Mouse (Mus musculus) cerebellum, adult 2 months (tissue): ENCODE data around the gene Taar8b. TPM values are rescaled to one million over a fixed set of nuclear protein-coding genes. Genes with fewer than 3 reads are reported as not detected.

ENCODE experiments used
- DNase-seq, 2 experiments: peaks; one replicate each; pipeline ENCODE4 v3.0.0; 2021
- H3K27ac ChIP-seq: fragments of 200-500 bp; 2 replicates; pipeline ENCODE4 v1.5.1; 2012; ENCODE audit warnings: low read length, control low read depth, inconsistent platforms; ENCODE audit not compliant: insufficient read depth
- H3K27me3 ChIP-seq: fragments of 200-500 bp; 2 replicates; pipeline ENCODE4 v1.6.1; 2012; ENCODE audit warnings: inconsistent platforms, mild to moderate bottlenecking, low read length, moderate library complexity; ENCODE audit not compliant: control insufficient read depth, insufficient read depth
- H3K4me1 ChIP-seq: fragments of 200-500 bp; 2 replicates; pipeline ENCODE4 v1.6.1; 2011; ENCODE audit warnings: low read length; ENCODE audit not compliant: control insufficient read depth, insufficient read depth
- H3K4me3 ChIP-seq: fragments of 200-500 bp; replicated peaks from 2 replicates; pipeline ENCODE3; 2011; ENCODE audit warnings: mild to moderate bottlenecking, low read depth, low read length, control low read depth; ENCODE audit not compliant: insufficient read depth
- CTCF ChIP-seq: fragments of 200-500 bp; IDR thresholded peaks from 2 replicates; pipeline ENCODE4 v1.5.1; 2011; ENCODE audit warnings: low read depth, mild to moderate bottlenecking, control low read depth, low read length, moderate library complexity, borderline replicate concordance; ENCODE audit not compliant: insufficient read depth
- POLR2A ChIP-seq: fragments of 200-500 bp; IDR thresholded peaks from 2 replicates; pipeline ENCODE4 v1.6.1; 2011; ENCODE audit warnings: low read length, control low read depth, borderline replicate concordance; ENCODE audit not compliant: insufficient read depth
- WGBS: fragments of 180-500 bp; shearing (Covaris S2); methylation state at CpG from one replicate; pipeline ENCODE4 v1.1.7; 2018; 5-methylcytosine and 5-hydroxymethylcytosine counted together
- polyA plus RNA-seq: library from polyadenylated mRNA; depleted of rRNA; stranded (reverse); fragments of >200 nt; gene quantifications from 2 replicates; pipeline ENCODE4 v1.2.3, GENCODE M21; 2012; rRNA removed

Gene Taar8b
- polyA plus RNA-seq, 1 experiment: not detected

DNA sequence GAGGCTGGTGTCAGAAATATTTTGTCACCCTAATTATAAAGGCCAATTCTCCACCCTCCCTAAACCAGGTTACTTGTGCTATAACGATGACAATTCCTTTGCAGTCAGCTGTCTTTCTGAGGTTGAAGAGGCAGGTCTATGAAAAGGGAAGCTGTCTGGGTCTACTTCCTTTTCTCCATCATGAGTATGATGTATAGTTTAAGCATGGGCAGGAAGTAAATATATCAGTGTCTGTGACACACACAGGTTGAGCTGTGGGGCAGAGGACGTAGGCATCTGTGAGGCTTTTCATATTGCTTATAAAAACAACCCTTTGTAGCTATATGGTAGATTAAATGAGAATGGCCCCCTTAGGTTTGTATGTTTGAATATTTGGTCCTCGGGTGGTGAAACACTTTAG lies 33.1 kb downstream of the Taar8b start:
- TF ChIP-seq CTCF (no peak), POLR2A (no peak)
- H3K4me1 ChIP-seq: no peaks in the 10 kb centered on the region
- H3K27me3 ChIP-seq: no peaks in the 10 kb centered on the region
- no peak overlapping the region for H3K27ac ChIP-seq
- WGBS: 90% methylated on average over 3 of the region's 3 CpGs
- no peak overlapping the region for H3K4me3 ChIP-seq
- no peak for DNase-seq

DNA sequence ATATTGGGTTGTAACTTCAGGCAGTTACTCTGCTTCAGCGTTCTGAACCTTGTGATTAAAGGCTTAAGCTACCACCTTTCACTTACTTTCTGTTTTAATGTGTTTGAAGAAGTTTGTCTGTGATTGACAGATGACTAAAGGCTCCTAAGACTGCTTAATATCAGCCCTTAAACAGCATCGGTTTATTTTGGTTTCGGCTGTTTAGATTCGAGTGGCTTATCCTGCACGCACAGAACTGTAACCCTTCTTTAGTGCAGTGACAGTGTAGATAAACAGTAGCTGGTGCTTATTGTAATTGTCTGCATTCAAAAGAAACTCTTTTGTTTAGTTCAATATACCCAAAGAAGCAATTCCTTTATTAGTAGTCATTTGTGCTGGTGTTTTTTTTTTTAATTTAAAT lies 40.1 kb downstream of the Taar8b start:
- H3K27me3 ChIP-seq: no peaks in the 10 kb centered on the region
- 89% methylated on average over 5 of the region's 5 CpGs for WGBS
- 0 out of 2 replicates have a peak, but pooled peaks cover 4% of the 10 kb centered on the region for H3K4me1 ChIP-seq
- DNase-seq: no peak
- TF ChIP-seq POLR2A: no peak
- no peak for TF ChIP-seq CTCF
- H3K27ac ChIP-seq: no peak overlapping the region
- H3K4me3 ChIP-seq: no peak overlapping the region

DNA sequence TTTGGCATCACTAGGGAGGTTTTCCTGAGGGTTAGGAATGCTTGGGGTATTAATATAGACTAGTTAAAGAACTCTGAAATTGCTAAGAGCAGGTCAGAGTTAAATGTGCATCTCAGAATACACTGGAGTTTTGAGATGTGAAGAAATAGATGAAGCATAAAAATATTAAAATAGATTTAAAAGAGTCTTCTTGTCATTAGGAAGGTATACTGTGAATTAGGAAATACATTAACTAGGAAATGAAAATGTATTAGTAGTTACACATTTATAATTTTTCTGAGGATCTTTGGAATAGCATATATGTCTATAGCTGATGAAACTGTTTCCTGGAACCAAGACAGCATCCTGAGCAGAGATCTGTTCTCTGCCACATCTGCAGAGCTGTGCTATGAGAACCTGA lies 42.9 kb downstream of the Taar8b start, which contains the start of gene Taar7f:
TSS of gene Taar7f (plus strand) at position 301 of the 400 bp plus-strand sequence.
- TF ChIP-seq POLR2A: no peak
- no peak for TF ChIP-seq CTCF
- H3K27ac ChIP-seq: no peak within 1 kb of the TSS

More for the DNA sequence above, 42.9 kb downstream of the Taar8b start, which contains the start of gene Taar7f:
- DNase-seq: no peak
- Histone ChIP-seq H3K4me3 (no peak within 1 kb of the TSS), H3K27me3 (no peaks in the 10 kb centered on the region), H3K4me1 (0 out of 2 replicates have a peak, but pooled peaks cover 4% of the 10 kb centered on the region)

Other genes starting within 250 kb of the Taar8b start
- 0.05 TPM in 1 of 2 replicates, not detected in the other for gene Vnn3, start 240.8 kb downstream of the Taar8b start, polyA plus RNA-seq
- 0.05 and 0.11 TPM in 2 replicates for gene Vnn1, start 197.6 kb downstream of the Taar8b start, polyA plus RNA-seq
- not detected in 2 replicates for gene Taar1, start 171.9 kb downstream of the Taar8b start, polyA plus RNA-seq
- not detected in 2 replicates for gene Taar2, start 153.7 kb downstream of the Taar8b start, polyA plus RNA-seq
- not detected in 2 replicates for gene Taar3, start 142.7 kb downstream of the Taar8b start, polyA plus RNA-seq
- gene Taar4, start 131.8 kb downstream of the Taar8b start, polyA plus RNA-seq: not detected in 2 replicates
- not detected in 2 replicates for gene Taar5, start 121.6 kb downstream of the Taar8b start, polyA plus RNA-seq
- gene Taar6, start 106.6 kb downstream of the Taar8b start, polyA plus RNA-seq: not detected in 2 replicates
- gene Taar7a, start 98.8 kb downstream of the Taar8b start, polyA plus RNA-seq: not detected in 2 replicates
- gene Taar7b, start 92.4 kb downstream of the Taar8b start, polyA plus RNA-seq: not detected in 2 replicates
- not detected in 2 replicates for gene Taar7d, start 65.1 kb downstream of the Taar8b start, polyA plus RNA-seq
- not detected in 2 replicates for gene Taar7e, start 54.7 kb downstream of the Taar8b start, polyA plus RNA-seq
- not detected in 2 replicates for gene Taar7f, start 42.8 kb downstream of the Taar8b start, polyA plus RNA-seq
- gene Taar8a, start 15.8 kb downstream of the Taar8b start, polyA plus RNA-seq: not detected in 2 replicates
- gene Taar8c, start 9.6 kb upstream of the Taar8b start, polyA plus RNA-seq: not detected in 2 replicates
- not detected in 2 replicates for gene Taar9, start 17.2 kb upstream of the Taar8b start, polyA plus RNA-seq
- 146 and 147 TPM in 2 replicates for gene Stx7, start 57.0 kb upstream of the Taar8b start, polyA plus RNA-seq
- gene Moxd1, start 131.2 kb upstream of the Taar8b start, polyA plus RNA-seq: 1.7 and 3.5 TPM in 2 replicates